Mouse (Mus musculus) layer of hippocampus, adult 18-20 months (tissue): ENCODE data around the gene Kcns1. TPM values are rescaled to one million over a fixed set of nuclear protein-coding genes. Genes with fewer than 3 reads are reported as not detected.

Experiments
- DNase-seq, 2 experiments: peaks; one replicate each; pipeline ENCODE4 v3.0.0; 2022; ENCODE audit warnings: low spot score in 2 of 2
- total RNA-seq, 2 experiments: library from RNA; stranded (reverse); gene quantifications; 2 replicates each; pipeline ENCODE4 v1.2.3; 2021

Gene Kcns1
- total RNA-seq, 2 experiments from 2014 or later, result 5.1 TPM

DNA sequence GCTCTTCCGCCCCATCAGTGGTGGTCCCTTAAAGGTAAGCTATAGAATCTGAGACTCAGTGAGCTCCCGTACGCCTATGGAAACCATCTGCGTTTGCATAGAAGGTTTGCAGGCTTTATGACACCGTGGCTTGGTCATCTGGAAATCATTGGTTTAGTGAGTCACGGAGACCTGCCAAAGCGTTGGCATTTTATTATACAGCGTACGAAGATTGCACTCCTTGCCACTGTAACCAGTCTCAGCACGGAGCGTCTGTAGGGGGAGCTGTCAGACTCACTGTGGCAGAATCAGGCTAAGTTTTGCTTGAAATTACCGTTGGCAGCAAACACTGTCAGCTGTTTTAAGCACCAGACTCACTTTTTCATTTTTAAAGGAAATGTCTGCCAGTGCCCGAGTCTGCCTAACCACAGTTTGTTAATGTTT lies 44.4 kb downstream of the Kcns1 start:
- peak; percentile 58 to 89 for DNase-seq

DNA sequence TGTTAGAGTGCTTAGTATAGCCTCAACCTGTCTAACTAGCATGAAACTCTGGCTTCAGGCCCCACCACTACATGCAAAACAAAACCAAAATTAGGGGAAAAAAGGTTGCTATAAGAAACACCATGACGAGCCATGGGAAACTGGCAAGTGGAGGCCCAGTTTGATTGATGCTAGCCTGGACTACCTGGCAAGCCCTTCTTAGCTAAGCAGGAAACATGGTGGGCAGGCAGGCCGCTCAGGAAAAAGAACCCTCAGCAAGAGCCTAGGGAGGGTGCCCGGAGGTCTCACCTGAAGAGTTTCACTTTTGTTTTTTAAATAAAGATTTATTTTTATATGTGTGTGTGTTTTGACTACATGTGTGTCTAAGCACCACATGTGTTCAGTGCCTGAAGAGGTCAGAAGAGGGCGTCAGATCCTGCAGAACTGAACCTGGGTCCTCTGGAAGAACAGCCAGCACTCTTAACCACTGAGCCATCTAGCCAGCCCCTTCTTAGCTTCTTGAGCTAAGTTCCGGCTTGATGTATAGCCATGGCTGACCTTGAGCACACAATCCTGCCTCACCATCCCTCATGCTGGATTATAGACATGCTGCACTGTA lies 47.6 kb downstream of the Kcns1 start:
- DNase-seq, result no peak

- DNase-seq, result no peak
Measured at GRCm38 (mm10) chr2:164119503-164119902, 51.4 kb downstream of the Kcns1 start.

DNA sequence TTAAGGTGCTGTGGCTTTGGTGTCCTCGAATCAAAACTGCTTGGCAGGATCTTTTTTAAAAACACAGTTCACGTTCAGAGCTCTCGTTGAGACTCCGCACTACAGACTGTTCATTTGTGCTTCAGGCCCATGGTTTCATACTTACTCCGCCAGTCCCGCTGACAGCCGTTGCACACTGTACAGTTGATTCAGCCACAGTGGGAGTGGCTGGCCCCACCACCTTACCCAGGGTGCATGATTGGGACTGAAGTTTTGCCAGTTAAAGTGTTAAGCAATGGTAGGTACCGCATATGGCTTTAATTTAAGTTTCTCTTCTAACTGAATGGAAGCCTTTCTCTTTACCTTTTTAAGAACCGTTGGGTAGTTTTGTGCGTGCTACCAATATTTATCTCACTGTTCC lies 55.4 kb downstream of the Kcns1 start:
- DNase-seq, result no peak

DNA sequence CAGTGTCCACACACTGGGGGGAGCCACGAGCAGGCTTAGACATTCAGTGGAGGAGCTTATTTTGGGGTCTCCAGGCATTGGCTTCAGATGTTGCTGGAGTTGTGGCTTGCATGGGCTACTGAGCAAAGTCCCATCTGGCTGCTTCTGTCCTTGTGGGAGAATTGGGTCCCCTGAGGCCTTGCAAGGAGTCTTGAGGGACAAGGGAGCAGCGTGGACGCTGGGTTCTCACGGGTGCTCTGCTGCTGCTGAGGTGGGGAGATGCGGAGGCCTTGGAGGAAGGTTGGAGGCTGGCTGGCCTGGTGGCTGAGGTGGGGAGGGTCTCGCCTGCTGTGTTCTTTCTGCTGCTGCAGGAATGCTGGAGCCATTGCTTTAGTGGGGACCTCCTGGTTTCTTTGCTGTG lies 56.9 kb downstream of the Kcns1 start:
- DNase-seq, result no peak

Other genes with a start within 250 kb of the Kcns1 start
- 100 to 1,000 TPM; 508 to 533 TPM for gene Ywhab, start 176.2 kb downstream of the Kcns1 start, total RNA-seq
- under 1 TPM; 0.36 to 0.37 TPM for gene Pabpc1l, start 145.7 kb downstream of the Kcns1 start, total RNA-seq
- gene Stk4, start 100.8 kb downstream of the Kcns1 start, total RNA-seq, result 10 to 100 TPM; 44.7 to 47.0 TPM
- 100 to 1,000 TPM; 118 to 122 TPM for gene Tomm34, start 99.9 kb downstream of the Kcns1 start, total RNA-seq
- not detected for gene Wfdc5, start 11.6 kb upstream of the Kcns1 start, total RNA-seq
- gene Wfdc12, start 19.5 kb upstream of the Kcns1 start, total RNA-seq, result not detected
- not detected for gene Wfdc15a, start 29.0 kb upstream of the Kcns1 start, total RNA-seq
- not detected for gene Wfdc15b, start 50.5 kb upstream of the Kcns1 start, total RNA-seq
- not detected for gene Svs2, start 67.4 kb upstream of the Kcns1 start, total RNA-seq
- gene Svs3b, start 85.5 kb upstream of the Kcns1 start, total RNA-seq, result not detected
- gene Svs4, start 107.3 kb upstream of the Kcns1 start, total RNA-seq, result not detected
- not detected for gene Svs3a, start 118.2 kb upstream of the Kcns1 start, total RNA-seq
- gene Svs6, start 145.6 kb upstream of the Kcns1 start, total RNA-seq, result not detected
- not detected for gene Svs5, start 161.6 kb upstream of the Kcns1 start, total RNA-seq
- gene Slpi, start 218.0 kb upstream of the Kcns1 start, total RNA-seq, result under 1 TPM; 0.61 to 0.77 TPM
- under 1 TPM; 0.38 to 0.42 TPM for gene Rbpjl, start 232.0 kb upstream of the Kcns1 start, total RNA-seq
- gene Matn4, start 234.0 kb upstream of the Kcns1 start, total RNA-seq, result 10 to 100 TPM; 11.0 to 11.2 TPM